Mouse (Mus musculus) thymus, adult 2 months (tissue): ENCODE data around the gene Pet117.

Experiments used
- CTCF ChIP-seq: fragments of 200-500 bp; IDR thresholded peaks from 2 replicates; pipeline ENCODE4 v1.5.1; 2012; ENCODE audit warnings: mild to moderate bottlenecking, control low read depth, low read length, moderate library complexity, borderline replicate concordance; ENCODE audit not compliant: control insufficient read depth, poor library complexity, insufficient read depth; ENCODE audit errors: extremely low read depth
- POLR2A ChIP-seq: fragments of 200-500 bp; IDR thresholded peaks from 2 replicates; pipeline ENCODE4 v1.6.1; 2012; ENCODE audit warnings: mild to moderate bottlenecking, low read length, control low read depth, moderate library complexity; ENCODE audit not compliant: control insufficient read depth, poor library complexity, insufficient read depth; ENCODE audit errors: extremely low read depth

GRCm38 (mm10) chr2:144410603-144411002, 41.8 kb downstream of the Pet117 start:
- TF ChIP-seq CTCF (no peak), POLR2A (no peak)
